Mouse (Mus musculus) C2C12 (cell line): ENCODE data around the gene Calm2.

Source experiments
- CEBPB ChIP-seq: IDR thresholded peaks from one replicate; pipeline ENCODE4 v1.6.1; 2011; ENCODE audit warnings: low read depth, mild to moderate bottlenecking, control low read depth, moderate library complexity
- CTCF ChIP-seq: IDR thresholded peaks from one replicate; pipeline ENCODE4 v1.5.1; 2011; ENCODE audit not compliant: control insufficient read depth, insufficient read depth, insufficient read length
- FOSL1 ChIP-seq: IDR thresholded peaks from one replicate; pipeline ENCODE4 v1.8.0; 2011; ENCODE audit warnings: mild to moderate bottlenecking, low read length; ENCODE audit not compliant: poor library complexity, insufficient read depth, severe bottlenecking
- MAX ChIP-seq: IDR thresholded peaks from one replicate; pipeline ENCODE4 v1.6.1; 2011; ENCODE audit warnings: mild to moderate bottlenecking, control low read depth
- MYOD1 ChIP-seq: IDR thresholded peaks from one replicate; pipeline ENCODE4 v1.6.1; 2011; ENCODE audit warnings: low read depth; ENCODE audit not compliant: control insufficient read depth, insufficient read length
- MYOG ChIP-seq: IDR thresholded peaks from one replicate; pipeline ENCODE4 v1.6.1; 2011; ENCODE audit not compliant: control insufficient read depth, insufficient read length; ENCODE audit errors: extremely low read depth
- USF1 ChIP-seq: IDR thresholded peaks from one replicate; pipeline ENCODE4 v1.6.1; 2011; ENCODE audit warnings: low read depth, mild to moderate bottlenecking, control low read depth, moderate library complexity

GRCm38 (mm10) chr17:87429431-87429830 lies 17.3 kb downstream of the Calm2 start:
- TF ChIP-seq MAX: no peak
- TF ChIP-seq CTCF: no peak
- no peak for TF ChIP-seq USF1
- TF ChIP-seq MYOD1: no peak
- no peak for TF ChIP-seq CEBPB
- no peak for TF ChIP-seq MYOG
- TF ChIP-seq FOSL1: no peak
